Mouse (Mus musculus): ENCODE data around the gene Dpp7.

- TF ChIP-seq CTCF (IDR thresholded peaks at IDR 0.05) (no peak), POLR2A (IDR thresholded peaks at IDR 0.05; ENCODE audit: insufficient read depth, low read depth, low read length) (no peak), EP300 (IDR thresholded peaks at IDR 0.05; ENCODE audit: insufficient read depth, low read depth, low read length) (no peak)
Measured at GRCm38 (mm10) chr2:25399051-25399450, 42.9 kb upstream of the Dpp7 start, which contains the start of gene Npdc1.
